Comparison of ENCODE assay signal across 12 mouse cellular contexts in the genomic region with DNA sequence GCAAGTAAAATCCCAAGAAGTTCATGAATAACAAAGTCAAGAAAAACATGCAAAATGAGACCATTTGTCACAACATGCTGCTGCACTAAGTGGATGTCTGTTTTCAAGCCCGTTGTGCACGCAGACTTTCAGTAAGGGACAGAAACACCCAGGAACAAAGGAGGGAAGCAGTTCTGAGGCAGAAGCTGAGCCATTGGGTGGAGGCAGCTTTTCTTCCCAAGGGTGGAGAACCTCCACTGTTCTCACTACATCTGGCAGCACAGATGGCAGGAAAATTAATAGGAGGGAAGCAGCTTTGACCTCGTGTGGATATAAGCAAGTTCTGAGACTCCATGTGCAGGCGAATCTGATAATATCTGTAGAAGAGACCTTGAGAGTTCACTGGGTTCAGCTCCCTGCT.
A peak's percentile ranks its signal among the peaks of the same experiment; 100 is the strongest.
DNase-seq lines count a peak whose midpoint lies in the region; ATAC-seq and TF ChIP-seq lines count a peak whose summit lies in the region.
"Had no signal": no experiment of that assay in that cellular context is flagged by ENCODE, and none has a peak within 500 bp of the region (broad histone marks: within the 10 kb centered on the region; RNA-seq: fewer than 3 reads in every experiment).

No protein-coding gene starts in this region.

- H3K4me2 ChIP-seq in kidney, postnatal 0 days (ENCODE audit: low read length): peak overlapping the region; percentile 9; the same call in 1 of the 2 replicates
- H3K4me2 ChIP-seq in forebrain, embryonic 13.5 days: no peak overlapping the region
- H3K4me2 ChIP-seq in midbrain, embryonic 12.5 days (replicated peaks): no peak overlapping the region
- H3K4me2 ChIP-seq: liver, embryonic 15.5 days had no signal

- no peaks in the 10 kb centered on the region for H3K4me1 ChIP-seq in kidney, postnatal 0 days (replicated peaks; ENCODE audit: insufficient read depth, low read length)
- H3K4me1 ChIP-seq in forebrain, embryonic 13.5 days: peaks cover 7% of the 10 kb centered on the region; the same call in 1 of the 2 replicates
- no peaks in the 10 kb centered on the region; the same call in 1 of the 2 replicates for H3K4me1 ChIP-seq in midbrain, embryonic 12.5 days
- H3K4me1 ChIP-seq: liver, embryonic 15.5 days had no signal

- TF ChIP-seq CTCF in kidney, postnatal 0 days (IDR thresholded peaks at IDR 0.05; ENCODE audit: low read depth): no peak
- TF ChIP-seq CTCF in brain, embryonic 14.5 days (IDR thresholded peaks at IDR 0.05; ENCODE audit: borderline replicate concordance, extremely low read depth, insufficient read depth, insufficient read length): no peak

- no peaks in the 10 kb centered on the region for H3K36me3 ChIP-seq in kidney, postnatal 0 days (ENCODE audit: insufficient read depth, low read length)
- H3K36me3 ChIP-seq in forebrain, embryonic 13.5 days (ENCODE audit: poor library complexity, severe bottlenecking): no peaks in the 10 kb centered on the region
- H3K36me3 ChIP-seq in midbrain, embryonic 12.5 days: no peaks in the 10 kb centered on the region
- H3K36me3 ChIP-seq: liver, embryonic 15.5 days had no signal

- H3K9me3 ChIP-seq in kidney, postnatal 0 days (replicated peaks; ENCODE audit: low read length): no peaks in the 10 kb centered on the region
- H3K9me3 ChIP-seq in forebrain, embryonic 13.5 days (replicated peaks): no peaks in the 10 kb centered on the region
- H3K9me3 ChIP-seq in midbrain, embryonic 12.5 days: no peaks in the 10 kb centered on the region
- H3K9me3 ChIP-seq: liver, embryonic 15.5 days had no signal

- H3K4me3 ChIP-seq in kidney, postnatal 0 days (replicated peaks; ENCODE audit: low read depth, low read length): no peak overlapping the region
- no peak overlapping the region for H3K4me3 ChIP-seq in forebrain, embryonic 13.5 days
- no peak overlapping the region for H3K4me3 ChIP-seq in midbrain, embryonic 12.5 days
- H3K4me3 ChIP-seq: erythroblast, embryonic 14.5 days; liver, embryonic 15.5 days had no signal

- 30% methylated on average over 4 of the region's 4 CpGs for WGBS in kidney, postnatal 0 days
- 33% methylated on average over 4 of the region's 4 CpGs for WGBS in forebrain, embryonic 13.5 days
- 42% methylated on average over 4 of the region's 4 CpGs for WGBS in midbrain, embryonic 12.5 days

- no peaks in the 10 kb centered on the region for H3K27me3 ChIP-seq in kidney, postnatal 0 days (ENCODE audit: insufficient read depth, low read length)
- no peaks in the 10 kb centered on the region for H3K27me3 ChIP-seq in forebrain, embryonic 13.5 days
- no peaks in the 10 kb centered on the region for H3K27me3 ChIP-seq in midbrain, embryonic 12.5 days
- H3K27me3 ChIP-seq: liver, embryonic 15.5 days had no signal

- TF ChIP-seq POLR2A in brain, embryonic 14.5 days (IDR thresholded peaks at IDR 0.05; ENCODE audit: borderline replicate concordance, extremely low read depth, insufficient read depth, insufficient read length, poor library complexity, severe bottlenecking): no peak

- peak; percentile 14 for DNase-seq in kidney, postnatal 0 days (ENCODE audit: low spot score)
- DNase-seq in kidney, adult 8-10 months: no peak
- DNase-seq in brain, embryonic 14.5 days (ENCODE audit: low read depth): peak; percentile 85
- no peak for DNase-seq in adipocyte (ENCODE audit: low spot score)
- no peak for DNase-seq in adrenal gland, postnatal 14 days
- DNase-seq in heart, adult 18-20 months: no peak
- DNase-seq: cerebellum, adult 2 months; thymus, postnatal 14 days had no signal

- H3K9ac ChIP-seq in kidney, postnatal 0 days (ENCODE audit: low read depth, low read length): no peak overlapping the region
- H3K9ac ChIP-seq in forebrain, embryonic 13.5 days: no peak overlapping the region
- H3K9ac ChIP-seq in midbrain, embryonic 12.5 days (replicated peaks): no peak overlapping the region
- H3K9ac ChIP-seq: liver, embryonic 15.5 days had no signal

- no peak overlapping the region for H3K27ac ChIP-seq in kidney, postnatal 0 days
- H3K27ac ChIP-seq in forebrain, embryonic 13.5 days: peak overlapping the region; percentile 68
- no peak overlapping the region for H3K27ac ChIP-seq in midbrain, embryonic 12.5 days (replicated peaks)
- H3K27ac ChIP-seq: liver, embryonic 15.5 days had no signal

- ATAC-seq in kidney, postnatal 0 days (replicated peaks; ENCODE audit: low FRiP score, low read depth): no peak
- ATAC-seq in forebrain, embryonic 13.5 days: peak; percentile 82
- peak; percentile 74; the same call in 1 of the 2 replicates for ATAC-seq in midbrain, embryonic 12.5 days (ENCODE audit: low FRiP score, low read depth)

Comparison
In these comparisons a context has a peak if more than half of its experiments do, and no peak if none do; other contexts are left out.
1. DNase-seq: peak in kidney, postnatal 0 days (single experiment) and brain, embryonic 14.5 days (single experiment); none in kidney, adult 8-10 months (0 of 2), adipocyte (single experiment), adrenal gland, postnatal 14 days (single experiment) and heart, adult 18-20 months (0 of 2).